Mouse (Mus musculus): ENCODE data around the gene Ptcd1. TPM values are rescaled to one million over a fixed set of nuclear protein-coding genes. Genes with fewer than 3 reads are reported as not detected.

The Ptcd1 gene
- polyA plus RNA-seq, 1 experiment: 14.5 TPM

DNA sequence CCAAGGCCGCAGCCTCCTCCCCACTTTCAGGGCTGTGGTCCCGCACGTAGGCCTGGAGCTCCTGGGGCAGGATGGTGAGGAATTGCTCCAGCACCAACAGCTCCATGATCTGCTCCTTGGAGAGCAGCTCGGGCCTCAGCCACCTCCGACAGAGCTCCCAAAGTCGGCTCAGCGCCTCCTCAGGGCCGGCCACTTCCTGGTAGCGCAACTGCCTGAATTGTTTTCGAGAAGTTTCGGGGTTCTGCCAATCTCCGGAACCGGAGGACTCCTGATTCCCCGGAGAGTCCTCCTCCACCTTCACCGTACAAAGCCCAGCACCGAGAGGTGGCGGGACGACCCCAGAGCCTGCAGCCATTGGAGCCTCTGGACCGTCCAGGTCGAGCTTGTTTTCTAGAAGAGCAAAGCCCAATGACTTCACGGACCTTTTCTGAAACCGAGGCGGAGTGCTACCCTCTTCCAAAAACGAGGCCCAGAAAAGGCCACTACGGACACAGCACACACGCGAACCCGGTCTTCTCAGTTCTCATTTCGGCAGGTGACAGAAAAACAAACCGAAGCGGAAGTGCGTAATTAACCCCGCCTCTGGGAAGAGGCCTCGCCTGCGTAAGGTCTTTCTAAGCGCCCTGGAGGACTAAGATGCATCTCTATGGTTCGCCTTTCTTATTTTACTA is 34.5 kb upstream of the Ptcd1 start, which contains the start of gene Zkscan14:
Zkscan14 (minus strand) TSS at position 548 of the 671 bp plus-strand sequence.
- H3ac ChIP-seq (ENCODE audit: control insufficient read depth, insufficient read length, low read depth): peak within 1 kb of the TSS; percentile 56
- H3K79me3 ChIP-seq (ENCODE audit: low read depth): peaks cover 4% of the 10 kb centered on the region
- no peaks in the 10 kb centered on the region for H3K36me3 ChIP-seq (ENCODE audit: control insufficient read depth, insufficient read depth)
- TF ChIP-seq FOSL1 (IDR thresholded peaks at IDR 0.05; ENCODE audit: insufficient read depth, low read length, poor library complexity, severe bottlenecking): no peak
- no peak for TF ChIP-seq USF1 (IDR thresholded peaks at IDR 0.05; ENCODE audit: low read depth)
- TF ChIP-seq CTCF (IDR thresholded peaks at IDR 0.05; ENCODE audit: control insufficient read depth, insufficient read depth, insufficient read length): no peak
- TF ChIP-seq MYOD1 (IDR thresholded peaks at IDR 0.05; ENCODE audit: control insufficient read depth, insufficient read length, low read depth): no peak
- no peak for TF ChIP-seq CEBPB (IDR thresholded peaks at IDR 0.05; ENCODE audit: low read depth)
- TF ChIP-seq MYOG (IDR thresholded peaks at IDR 0.05; ENCODE audit: control insufficient read depth, extremely low read depth, insufficient read length): no peak
- TF ChIP-seq MAX (IDR thresholded peaks at IDR 0.05): no peak
- peak within 1 kb of the TSS; percentile 79 for H3K4me3 ChIP-seq (ENCODE audit: insufficient read depth, poor library complexity, severe bottlenecking)
- no peaks in the 10 kb centered on the region for H3K27me3 ChIP-seq (ENCODE audit: control insufficient read depth, insufficient read depth, insufficient read length)
- no peaks in the 10 kb centered on the region for H3K79me2 ChIP-seq (ENCODE audit: control insufficient read depth, insufficient read depth)

- no peaks in the 10 kb centered on the region for H3K79me2 ChIP-seq (ENCODE audit: control insufficient read depth, insufficient read depth)
- no peak for TF ChIP-seq CTCF (IDR thresholded peaks at IDR 0.05; ENCODE audit: control insufficient read depth, insufficient read depth, insufficient read length)
- no peak for TF ChIP-seq MYOG (IDR thresholded peaks at IDR 0.05; ENCODE audit: control insufficient read depth, extremely low read depth, insufficient read length)
- TF ChIP-seq MYOD1 (IDR thresholded peaks at IDR 0.05; ENCODE audit: control insufficient read depth, insufficient read length, low read depth): no peak
- no peak for TF ChIP-seq FOSL1 (IDR thresholded peaks at IDR 0.05; ENCODE audit: insufficient read depth, low read length, poor library complexity, severe bottlenecking)
- TF ChIP-seq CEBPB (IDR thresholded peaks at IDR 0.05; ENCODE audit: low read depth): no peak
- H3K27me3 ChIP-seq (ENCODE audit: control insufficient read depth, insufficient read depth, insufficient read length): no peaks in the 10 kb centered on the region
- no peaks in the 10 kb centered on the region for H3K36me3 ChIP-seq (ENCODE audit: control insufficient read depth, insufficient read depth)
- no peak overlapping the region for H3K4me3 ChIP-seq (ENCODE audit: insufficient read depth, poor library complexity, severe bottlenecking)
- H3K79me3 ChIP-seq (ENCODE audit: low read depth): peaks cover 4% of the 10 kb centered on the region
- H3ac ChIP-seq (ENCODE audit: control insufficient read depth, insufficient read length, low read depth): no peak overlapping the region
Observed at GRCm38 (mm10) chr5:145200387-145200786, 33.5 kb upstream of the Ptcd1 start.

- Histone ChIP-seq H3ac (ENCODE audit: control insufficient read depth, insufficient read length, low read depth) (peak within 1 kb of the TSS; percentile 93), H3K4me3 (ENCODE audit: insufficient read depth, poor library complexity, severe bottlenecking) (peak within 1 kb of the TSS; percentile 90), H3K79me3 (ENCODE audit: low read depth) (peaks cover 42% of the 10 kb centered on the region), H3K79me2 (ENCODE audit: control insufficient read depth, insufficient read depth) (peaks cover 44% of the 10 kb centered on the region), H3K36me3 (ENCODE audit: control insufficient read depth, insufficient read depth) (peaks cover 9% of the 10 kb centered on the region), H3K27me3 (ENCODE audit: control insufficient read depth, insufficient read depth, insufficient read length) (no peaks in the 10 kb centered on the region)
- TF ChIP-seq USF1 (IDR thresholded peaks at IDR 0.05; ENCODE audit: low read depth): no peak
- TF ChIP-seq MYOD1 (IDR thresholded peaks at IDR 0.05; ENCODE audit: control insufficient read depth, insufficient read length, low read depth): no peak
- TF ChIP-seq MYOG (IDR thresholded peaks at IDR 0.05; ENCODE audit: control insufficient read depth, extremely low read depth, insufficient read length): no peak
- no peak for TF ChIP-seq MAX (IDR thresholded peaks at IDR 0.05)
- TF ChIP-seq CTCF (IDR thresholded peaks at IDR 0.05; ENCODE audit: control insufficient read depth, insufficient read depth, insufficient read length): no peak
- TF ChIP-seq FOSL1 (IDR thresholded peaks at IDR 0.05; ENCODE audit: insufficient read depth, low read length, poor library complexity, severe bottlenecking): no peak
- no peak for TF ChIP-seq CEBPB (IDR thresholded peaks at IDR 0.05; ENCODE audit: low read depth)
Observed at GRCm38 (mm10) chr5:145191962-145192361, 25.1 kb upstream of the Ptcd1 start, which contains the start of gene Atp5j2. Atp5j2 (minus strand) TSS chr5:145192062.

DNA sequence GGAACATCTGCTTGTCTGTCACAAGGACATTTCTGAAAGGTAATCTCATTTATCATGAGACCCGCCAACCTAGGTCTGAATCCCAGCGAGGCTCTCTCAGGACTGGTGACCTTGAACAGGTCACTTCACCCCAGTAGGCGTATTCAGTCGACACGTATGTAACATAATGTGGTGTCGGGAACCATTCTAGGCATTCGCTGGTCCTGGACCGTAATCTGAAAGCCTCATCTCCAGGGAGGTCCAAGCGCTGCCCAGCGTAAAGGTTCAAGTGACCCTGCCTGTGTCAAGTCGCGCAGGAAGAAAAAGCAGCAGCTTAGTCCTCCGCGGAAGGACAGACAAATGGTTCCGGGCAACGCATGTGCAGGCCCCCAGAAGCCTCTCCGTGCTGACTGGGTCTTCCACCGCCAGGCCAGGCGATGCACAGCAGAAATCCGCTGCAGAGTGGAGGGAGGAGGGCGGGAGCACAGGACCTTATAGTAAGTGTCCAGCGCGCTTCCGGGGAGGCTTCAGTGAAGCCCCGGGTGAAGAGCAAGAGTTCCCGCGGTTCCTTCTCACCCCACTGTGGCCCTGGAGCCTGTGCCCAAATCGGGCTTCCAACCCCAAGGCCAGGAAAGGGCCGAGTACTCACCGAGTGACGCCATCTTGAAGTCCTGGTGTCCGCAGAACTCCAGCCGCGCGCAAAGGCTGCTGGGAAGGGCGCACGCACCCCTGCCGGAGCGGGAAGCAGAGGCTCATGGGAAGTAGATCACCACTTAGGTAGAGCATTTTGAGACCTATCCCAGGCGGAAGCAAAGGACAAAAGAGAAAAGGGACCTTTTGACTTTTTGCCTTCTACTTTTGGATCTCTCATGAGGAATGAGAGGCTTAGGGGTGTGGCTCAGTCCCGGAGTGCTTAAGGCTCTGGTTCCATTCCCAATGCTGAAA is 24.2 kb upstream of the Ptcd1 start:
- no peaks in the 10 kb centered on the region for H3K27me3 ChIP-seq (ENCODE audit: control insufficient read depth, insufficient read depth, insufficient read length)
- peak overlapping the region; percentile 90 for H3K4me3 ChIP-seq (ENCODE audit: insufficient read depth, poor library complexity, severe bottlenecking)
- H3K36me3 ChIP-seq (ENCODE audit: control insufficient read depth, insufficient read depth): peaks cover 17% of the 10 kb centered on the region
- H3ac ChIP-seq (ENCODE audit: control insufficient read depth, insufficient read length, low read depth): peak overlapping the region; percentile 93
- H3K79me2 ChIP-seq (ENCODE audit: control insufficient read depth, insufficient read depth): peaks cover 52% of the 10 kb centered on the region
- TF ChIP-seq MAX (IDR thresholded peaks at IDR 0.05): peak; percentile 80
- TF ChIP-seq USF1 (IDR thresholded peaks at IDR 0.05; ENCODE audit: low read depth): no peak
- H3K79me3 ChIP-seq (ENCODE audit: low read depth): peaks cover 45% of the 10 kb centered on the region

- peaks cover 60% of the 10 kb centered on the region for H3K79me2 ChIP-seq (ENCODE audit: control insufficient read depth, insufficient read depth)
- peaks cover 23% of the 10 kb centered on the region for H3K36me3 ChIP-seq (ENCODE audit: control insufficient read depth, insufficient read depth)
- H3K4me3 ChIP-seq (ENCODE audit: insufficient read depth, poor library complexity, severe bottlenecking): peak overlapping the region; percentile 90
- no peak for TF ChIP-seq USF1 (IDR thresholded peaks at IDR 0.05; ENCODE audit: low read depth)
- no peak for TF ChIP-seq MAX (IDR thresholded peaks at IDR 0.05)
- no peak for TF ChIP-seq CTCF (IDR thresholded peaks at IDR 0.05; ENCODE audit: control insufficient read depth, insufficient read depth, insufficient read length)
- no peak for TF ChIP-seq CEBPB (IDR thresholded peaks at IDR 0.05; ENCODE audit: low read depth)
- TF ChIP-seq MYOG (IDR thresholded peaks at IDR 0.05; ENCODE audit: control insufficient read depth, extremely low read depth, insufficient read length): no peak
- H3ac ChIP-seq (ENCODE audit: control insufficient read depth, insufficient read length, low read depth): peak overlapping the region; percentile 93
- H3K27me3 ChIP-seq (ENCODE audit: control insufficient read depth, insufficient read depth, insufficient read length): no peaks in the 10 kb centered on the region
- H3K79me3 ChIP-seq (ENCODE audit: low read depth): peaks cover 47% of the 10 kb centered on the region
Observed at GRCm38 (mm10) chr5:145190373-145190772, 23.5 kb upstream of the Ptcd1 start.

Data from C2C12 (cell line).